Mouse (Mus musculus): ENCODE measurements at regions not wholly inside any gene's neighbourhood (a gene's known extent, or its start where the extent isn't known, plus 50 kb on each side); places are given as distances from the start of the nearest gene placed in this dataset.

DNA sequence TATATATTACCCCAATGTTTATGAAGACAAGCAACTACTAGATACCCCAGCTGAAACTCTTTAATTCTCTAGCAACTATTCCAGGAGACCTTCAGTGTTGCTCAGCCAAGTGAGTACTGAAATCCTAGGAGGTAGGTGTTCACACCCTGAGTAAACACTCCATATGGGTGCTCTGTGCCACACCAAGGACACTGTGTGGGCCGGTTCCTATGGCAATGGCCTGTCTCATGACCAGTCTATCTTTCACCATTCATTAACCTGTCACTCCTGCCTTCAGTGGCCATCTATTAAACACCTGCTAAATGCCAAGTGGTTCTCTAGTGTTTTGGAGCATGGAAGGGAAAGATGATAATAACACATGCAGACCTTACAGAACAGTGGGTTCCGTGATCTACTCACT, 180.9 kb upstream of the Tbl1xr1 start:
- Histone ChIP-seq H3K27ac (no peak overlapping the region), H3K9ac (replicated peaks) (no peak overlapping the region), H3K9me3 (ENCODE audit: control insufficient read depth, low read length) (no peaks in the 10 kb centered on the region), H3K4me1 (replicated peaks; ENCODE audit: control insufficient read depth in 2 of 2, insufficient read depth in 2 of 2, low read length in 1 of 2) (no peaks in the 10 kb centered on the region), H3K36me3 (replicated peaks; ENCODE audit: control insufficient read depth, insufficient read depth, low read depth) (no peaks in the 10 kb centered on the region), H3K4me3 (ENCODE audit: insufficient read depth in 1 of 2, low read depth in 2 of 2, low read length in 2 of 2) (no peak overlapping the region), H3K4me2 (ENCODE audit: low read depth) (no peak overlapping the region), H3K27me3 (ENCODE audit: control insufficient read depth, insufficient read depth, low read length) (no peaks in the 10 kb centered on the region)
- 69% methylated on average over 2 of the region's 2 CpGs for WGBS (ENCODE audit: insufficient replicate concordance)
- no peak for ATAC-seq (ENCODE audit: insufficient read depth)
- TF ChIP-seq EP300 (IDR thresholded peaks at IDR 0.05; ENCODE audit: low read depth), result no peak
- no peak for TF ChIP-seq CTCF (IDR thresholded peaks at IDR 0.05; ENCODE audit: low read depth)
- no peak for DNase-seq (ENCODE audit: low read depth in 3 of 3, low spot score in 3 of 3)

DNA sequence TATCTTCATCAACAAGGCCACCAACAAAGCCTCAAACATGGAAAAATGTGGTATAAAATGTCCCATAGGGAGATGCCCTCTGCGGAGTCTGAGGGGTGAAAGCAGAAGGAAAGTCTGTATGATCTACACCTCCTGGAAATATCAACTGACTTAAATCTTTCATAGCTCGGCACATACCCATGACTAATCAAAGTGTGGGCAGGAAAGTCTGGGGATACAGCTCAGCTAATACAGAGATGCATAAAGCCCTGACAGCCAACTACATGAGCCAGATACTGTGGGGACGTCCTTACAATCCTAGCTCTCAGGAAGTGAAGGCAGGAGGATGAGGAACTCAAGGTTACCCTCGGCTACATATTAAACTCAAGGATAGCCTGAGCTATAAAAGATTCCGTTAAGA, 178.2 kb upstream of the Tbl1xr1 start:
- H3K9ac ChIP-seq (replicated peaks), result no peak overlapping the region
- H3K36me3 ChIP-seq (replicated peaks; ENCODE audit: control insufficient read depth, insufficient read depth, low read depth), result no peaks in the 10 kb centered on the region
- 56% methylated on average over 5 of the region's 5 CpGs for WGBS (ENCODE audit: insufficient replicate concordance)
- H3K4me3 ChIP-seq (ENCODE audit: insufficient read depth in 1 of 2, low read depth in 2 of 2, low read length in 2 of 2), result no peak overlapping the region
- no peak for TF ChIP-seq CTCF (IDR thresholded peaks at IDR 0.05; ENCODE audit: low read depth)
- no peak for TF ChIP-seq EP300 (IDR thresholded peaks at IDR 0.05; ENCODE audit: low read depth)
- H3K4me1 ChIP-seq (replicated peaks; ENCODE audit: control insufficient read depth in 2 of 2, insufficient read depth in 2 of 2, low read length in 1 of 2), result no peaks in the 10 kb centered on the region
- DNase-seq (ENCODE audit: low read depth in 3 of 3, low spot score in 3 of 3) (no peak), ATAC-seq (ENCODE audit: insufficient read depth) (no peak)
- no peaks in the 10 kb centered on the region for H3K27me3 ChIP-seq (ENCODE audit: control insufficient read depth, insufficient read depth, low read length)
- H3K4me2 ChIP-seq (ENCODE audit: low read depth), result no peak overlapping the region
- no peak overlapping the region for H3K27ac ChIP-seq
- H3K9me3 ChIP-seq (ENCODE audit: control insufficient read depth, low read length), result no peaks in the 10 kb centered on the region

- Histone ChIP-seq H3K4me2 (ENCODE audit: low read depth) (no peak overlapping the region), H3K27ac (no peak overlapping the region), H3K4me1 (replicated peaks; ENCODE audit: control insufficient read depth in 2 of 2, insufficient read depth in 2 of 2, low read length in 1 of 2) (no peaks in the 10 kb centered on the region; a peak in 1 of 4 replicates), H3K4me3 (ENCODE audit: insufficient read depth in 1 of 2, low read depth in 2 of 2, low read length in 2 of 2) (no peak overlapping the region), H3K9me3 (ENCODE audit: control insufficient read depth, low read length) (no peaks in the 10 kb centered on the region), H3K36me3 (replicated peaks; ENCODE audit: control insufficient read depth, insufficient read depth, low read depth) (no peaks in the 10 kb centered on the region), H3K9ac (replicated peaks) (no peak overlapping the region), H3K27me3 (ENCODE audit: control insufficient read depth, insufficient read depth, low read length) (no peaks in the 10 kb centered on the region)
- no peak for DNase-seq (ENCODE audit: low read depth in 3 of 3, low spot score in 3 of 3)
- 25% methylated on average over 2 of the region's 2 CpGs for WGBS (ENCODE audit: insufficient replicate concordance)
- no peak for TF ChIP-seq EP300 (IDR thresholded peaks at IDR 0.05; ENCODE audit: low read depth)
- TF ChIP-seq CTCF (IDR thresholded peaks at IDR 0.05; ENCODE audit: low read depth), result no peak
- no peak for ATAC-seq (ENCODE audit: insufficient read depth)
Observed at GRCm38 (mm10) chr3:21905384-21906073, 170.9 kb upstream of the Tbl1xr1 start.

GRCm38 (mm10) chr3:21908828-21909227, 167.6 kb upstream of the Tbl1xr1 start:
- DNase-seq (ENCODE audit: low read depth in 3 of 3, low spot score in 3 of 3) (no peak), ATAC-seq (ENCODE audit: insufficient read depth) (no peak)
- Histone ChIP-seq H3K36me3 (replicated peaks; ENCODE audit: control insufficient read depth, insufficient read depth, low read depth) (no peaks in the 10 kb centered on the region), H3K9ac (replicated peaks) (no peak overlapping the region), H3K4me3 (ENCODE audit: insufficient read depth in 1 of 2, low read depth in 2 of 2, low read length in 2 of 2) (no peak overlapping the region), H3K4me2 (ENCODE audit: low read depth) (no peak overlapping the region), H3K27ac (no peak overlapping the region), H3K27me3 (ENCODE audit: control insufficient read depth, insufficient read depth, low read length) (no peaks in the 10 kb centered on the region), H3K4me1 (replicated peaks; ENCODE audit: control insufficient read depth in 2 of 2, insufficient read depth in 2 of 2, low read length in 1 of 2) (no peaks in the 10 kb centered on the region; a peak in 1 of 4 replicates), H3K9me3 (ENCODE audit: control insufficient read depth, low read length) (no peaks in the 10 kb centered on the region)
- 68% methylated on average over 4 of the region's 4 CpGs for WGBS (ENCODE audit: insufficient replicate concordance)
- TF ChIP-seq CTCF (IDR thresholded peaks at IDR 0.05; ENCODE audit: low read depth), result no peak
- TF ChIP-seq EP300 (IDR thresholded peaks at IDR 0.05; ENCODE audit: low read depth), result no peak

DNA sequence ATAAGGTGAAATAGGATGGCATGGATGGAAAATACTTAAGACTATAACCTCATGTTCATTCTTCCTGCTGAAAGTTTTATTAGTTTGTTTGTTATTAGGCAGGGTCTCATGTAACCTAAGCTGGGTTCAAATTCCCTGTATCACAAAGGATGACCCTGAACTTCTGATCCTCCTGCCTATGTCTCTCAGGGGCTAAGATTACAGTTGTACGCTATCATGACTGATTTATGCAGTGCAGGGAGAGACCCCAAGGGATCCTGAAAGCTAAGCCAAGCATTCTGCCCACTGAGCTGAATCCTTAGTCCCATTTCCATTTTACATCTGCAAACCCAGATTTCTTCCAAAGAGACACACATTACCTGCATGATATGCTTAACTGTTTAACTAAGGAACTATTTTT, 166.4 kb upstream of the Tbl1xr1 start:
- DNase-seq (ENCODE audit: low read depth in 3 of 3, low spot score in 3 of 3), result no peak
- 57% methylated on average over 1 of the region's 1 CpGs for WGBS (ENCODE audit: insufficient replicate concordance)
- no peaks in the 10 kb centered on the region; a peak in 1 of 4 replicates for H3K4me1 ChIP-seq (replicated peaks; ENCODE audit: control insufficient read depth in 2 of 2, insufficient read depth in 2 of 2, low read length in 1 of 2)

More for the DNA sequence above, 166.4 kb upstream of the Tbl1xr1 start:
- no peaks in the 10 kb centered on the region for H3K9me3 ChIP-seq (ENCODE audit: control insufficient read depth, low read length)
- no peaks in the 10 kb centered on the region for H3K27me3 ChIP-seq (ENCODE audit: control insufficient read depth, insufficient read depth, low read length)
- H3K4me3 ChIP-seq (ENCODE audit: insufficient read depth in 1 of 2, low read depth in 2 of 2, low read length in 2 of 2), result no peak overlapping the region
- no peak overlapping the region for H3K27ac ChIP-seq
- H3K9ac ChIP-seq (replicated peaks), result no peak overlapping the region
- no peak for ATAC-seq (ENCODE audit: insufficient read depth)
- H3K36me3 ChIP-seq (replicated peaks; ENCODE audit: control insufficient read depth, insufficient read depth, low read depth), result no peaks in the 10 kb centered on the region
- no peak overlapping the region for H3K4me2 ChIP-seq (ENCODE audit: low read depth)
- no peak for TF ChIP-seq EP300 (IDR thresholded peaks at IDR 0.05; ENCODE audit: low read depth)
- no peak for TF ChIP-seq CTCF (IDR thresholded peaks at IDR 0.05; ENCODE audit: low read depth)

Measured in liver, embryonic 14.5 days (tissue).